Mouse (Mus musculus) effector memory CD4-positive, alpha-beta T cell, adult 5 months (primary cell): Measurements from ENCODE around the gene Gm1604a. TPM values are rescaled to one million over a fixed set of nuclear protein-coding genes. Genes with fewer than 3 reads are reported as not detected.

Experiments
- polyA plus RNA-seq: library from polyadenylated mRNA; unstranded; fragments of 100-300 nt; shearing (Covaris generic); gene quantifications from one replicate; pipeline ENCODE4 v1.2.1, GENCODE M21; 2017

Gm1604a gene
- polyA plus RNA-seq, result not detected

DNA sequence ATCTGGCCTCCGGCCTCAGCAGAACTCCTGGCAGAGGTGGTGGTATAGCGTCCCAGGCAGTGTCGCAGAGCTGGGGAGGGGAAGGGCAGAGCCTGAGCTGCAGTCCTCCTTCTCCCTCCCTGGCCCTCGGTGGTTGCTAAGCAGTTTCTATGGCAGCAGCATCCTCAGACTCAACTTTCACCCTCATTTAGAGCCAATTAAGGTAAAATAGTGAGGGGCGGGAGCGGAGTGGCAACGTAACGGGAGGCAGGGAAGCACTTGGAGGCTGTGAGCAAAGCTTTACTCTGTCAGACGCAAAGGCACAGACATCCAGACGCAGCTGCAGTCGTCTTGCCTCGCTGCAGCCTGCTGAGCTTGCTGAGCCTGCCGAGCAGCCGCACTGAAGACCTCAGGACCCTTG is at the start of gene Gm1604a:
Gene Gm1604a (plus strand): TSS at position 312 of the 400 bp plus-strand sequence.

DNA sequence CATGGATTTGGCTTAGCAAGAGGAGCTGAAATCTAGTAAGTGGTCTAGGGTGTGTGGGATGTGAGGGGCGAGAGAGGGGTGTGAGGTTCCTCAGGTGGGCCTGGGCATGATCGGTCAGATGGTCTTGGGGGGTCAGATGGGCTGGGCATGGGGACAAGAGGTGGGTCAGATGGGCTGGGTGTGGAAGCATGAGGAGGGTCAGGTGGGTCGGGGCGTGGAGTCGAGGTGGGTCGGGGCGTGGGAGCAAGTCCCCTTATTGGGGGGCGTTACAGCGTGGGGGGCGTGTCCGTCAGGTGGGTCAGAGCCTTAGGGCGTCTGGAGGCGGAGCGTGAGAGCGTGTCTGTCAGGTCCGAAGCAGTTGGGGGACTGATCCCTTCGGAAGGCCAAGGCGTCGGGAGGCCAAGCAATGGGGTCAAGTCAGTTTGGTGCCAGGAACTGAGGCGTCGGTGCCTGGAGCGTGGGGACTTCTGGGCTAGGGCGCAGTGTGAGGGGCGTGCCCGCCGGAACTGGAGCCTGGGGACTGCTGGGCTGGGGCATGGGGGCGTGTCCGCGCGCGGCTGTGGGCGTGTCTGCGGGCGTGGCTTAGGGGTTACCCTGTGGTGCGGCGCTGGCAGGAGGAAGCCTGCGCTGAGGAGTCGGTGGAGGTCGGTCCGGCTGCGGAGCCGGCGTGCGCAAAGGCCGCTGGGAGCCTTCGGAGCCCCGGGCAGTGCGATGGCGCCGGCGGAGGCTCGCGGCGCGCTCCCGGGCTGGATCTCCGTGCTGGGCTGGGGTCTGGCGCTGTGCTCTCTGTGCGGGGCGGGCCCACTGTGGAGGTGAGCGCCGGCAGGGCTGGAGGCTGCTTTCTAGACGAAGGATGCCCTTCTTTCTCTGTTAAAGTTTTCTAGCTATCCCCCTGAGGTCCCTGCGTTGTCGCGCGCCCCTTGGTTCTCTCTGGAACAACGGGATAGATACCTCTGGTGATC is 46.8 kb upstream of the Gm1604a start, which contains the start of gene Gm49721:
Gene Gm49721 (plus strand): TSS at position 618 of the 962 bp plus-strand sequence.

Other genes starting within 250 kb of the Gm1604a start
- gene Ezr, start 242.8 kb upstream of the Gm1604a start, polyA plus RNA-seq, result 568 TPM
- gene Rsph3b, start 76.9 kb upstream of the Gm1604a start, polyA plus RNA-seq, result 17.8 TPM
- gene Tagap1, start 64.4 kb upstream of the Gm1604a start, polyA plus RNA-seq, result 31.4 TPM
- gene Rnaset2b, start 54.9 kb upstream of the Gm1604a start, polyA plus RNA-seq, result 692 TPM
- 0.39 TPM for gene Gm49721, start 46.7 kb upstream of the Gm1604a start, polyA plus RNA-seq
- gene Rps6ka2, start 144.5 kb downstream of the Gm1604a start, polyA plus RNA-seq, result 1.6 TPM